Mouse (Mus musculus) testis, adult 2 months (tissue): Measurements from ENCODE around the gene Dmrt2.

ENCODE experiments used
- CTCF ChIP-seq: fragments of 200-500 bp; IDR thresholded peaks from 2 replicates; pipeline ENCODE4 v1.5.1; 2012; ENCODE audit warnings: low read depth, mild to moderate bottlenecking, inconsistent platforms, low read length, moderate library complexity; ENCODE audit not compliant: control insufficient read depth, insufficient read depth, insufficient replicate concordance
- POLR2A ChIP-seq: fragments of 200-500 bp; IDR thresholded peaks from 2 replicates; pipeline ENCODE4 v1.6.1; 2012; ENCODE audit warnings: low read depth, mild to moderate bottlenecking, inconsistent platforms, low read length, moderate library complexity; ENCODE audit not compliant: control insufficient read depth

DNA sequence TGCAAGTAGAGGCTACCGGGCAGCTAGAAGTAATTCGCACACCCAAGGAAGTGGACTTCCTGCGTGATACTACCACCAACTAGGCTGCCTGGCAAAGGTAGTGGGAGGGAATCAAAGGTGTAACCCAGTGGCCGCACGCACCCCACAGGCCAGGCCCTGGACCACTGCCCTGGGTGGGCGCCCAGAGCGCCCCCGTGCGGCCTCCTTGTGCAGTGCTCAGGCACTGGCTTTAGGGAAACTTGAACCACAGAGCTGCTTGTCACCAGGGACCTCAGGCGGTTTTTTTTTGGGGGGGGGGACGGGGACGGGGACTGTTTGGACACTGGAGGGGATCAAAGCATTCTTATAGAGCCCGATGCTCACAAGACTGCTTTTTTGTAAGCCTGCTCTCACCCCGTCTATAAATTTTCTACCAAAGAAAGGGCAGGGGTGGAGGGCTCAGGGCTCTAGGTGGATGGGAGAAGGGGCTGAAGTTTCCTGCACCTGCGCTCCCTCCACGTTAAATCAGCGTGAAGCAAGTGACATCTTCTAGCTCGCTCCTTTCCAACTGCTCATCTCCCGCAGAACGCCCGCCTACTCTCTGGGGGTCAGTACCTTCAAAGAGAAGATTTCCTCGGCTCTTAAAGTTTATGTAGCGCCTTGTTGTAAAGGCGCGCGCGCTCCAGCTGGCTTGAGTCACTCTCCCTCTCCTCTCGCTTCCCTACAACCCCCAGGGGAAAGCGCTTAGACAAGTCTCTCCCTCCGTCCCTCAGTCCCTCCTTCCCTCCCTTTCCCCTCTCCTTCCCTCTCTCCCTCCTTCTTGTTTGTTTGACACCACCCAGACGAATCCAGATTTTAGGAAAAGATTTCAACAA is 6.5 kb upstream of the Dmrt2 start:
- TF ChIP-seq POLR2A (no peak), CTCF (peak; percentile 77)
